Mouse (Mus musculus): Measurements from ENCODE around the gene Sh2b3. TPM values are rescaled to one million over a fixed set of nuclear protein-coding genes. Genes with fewer than 3 reads are reported as not detected.
A peak's percentile ranks its signal among the peaks of the same experiment; 100 is the strongest.

The Sh2b3 gene
- total RNA-seq (2015; ENCODE audit: low replicate concordance), result 9.0 and 18.1 TPM in 2 replicates
- 5.5 and 6.0 TPM in 2 replicates for total RNA-seq (2017; ENCODE audit: low replicate concordance)

GRCm38 (mm10) chr5:121837441-121838340 lies at the start of gene Sh2b3:
Gene Sh2b3, minus strand, starts transcription at chr5:121837646.
- no peak; the same call in 1 of the 2 replicates for ATAC-seq (replicated peaks; ENCODE audit: low FRiP score, poor library complexity, severe bottlenecking)

GRCm38 (mm10) chr5:121883356-121883755 lies 45.9 kb upstream of the Sh2b3 start:
- ATAC-seq (replicated peaks; ENCODE audit: low FRiP score, poor library complexity, severe bottlenecking), result no peak

GRCm38 (mm10) chr5:121879211-121879610 lies 41.8 kb upstream of the Sh2b3 start:
- peak; percentile 63 for ATAC-seq (replicated peaks; ENCODE audit: low FRiP score, poor library complexity, severe bottlenecking)

GRCm38 (mm10) chr5:121878703-121879102 lies 41.3 kb upstream of the Sh2b3 start:
- ATAC-seq (replicated peaks; ENCODE audit: low FRiP score, poor library complexity, severe bottlenecking), result no peak

GRCm38 (mm10) chr5:121876901-121877300 lies 39.5 kb upstream of the Sh2b3 start:
- ATAC-seq (replicated peaks; ENCODE audit: low FRiP score, poor library complexity, severe bottlenecking), result no peak

- no peak for ATAC-seq (replicated peaks; ENCODE audit: low FRiP score, poor library complexity, severe bottlenecking)
These were observed 37.6 kb upstream of the Sh2b3 start for GRCm38 (mm10) chr5:121875041-121875440.

GRCm38 (mm10) chr5:121872158-121872557 lies 34.7 kb upstream of the Sh2b3 start:
- ATAC-seq (replicated peaks; ENCODE audit: low FRiP score, poor library complexity, severe bottlenecking), result no peak; the same call in 1 of the 2 replicates

- no peak for ATAC-seq (replicated peaks; ENCODE audit: low FRiP score, poor library complexity, severe bottlenecking)
These were observed 34.1 kb upstream of the Sh2b3 start for GRCm38 (mm10) chr5:121871515-121872030.

- no peak for ATAC-seq (replicated peaks; ENCODE audit: low FRiP score, poor library complexity, severe bottlenecking)
These were observed 33.4 kb upstream of the Sh2b3 start for GRCm38 (mm10) chr5:121870832-121871231.

- no peak for ATAC-seq (replicated peaks; ENCODE audit: low FRiP score, poor library complexity, severe bottlenecking)
These were observed 30.5 kb upstream of the Sh2b3 start for GRCm38 (mm10) chr5:121867963-121868362.

- ATAC-seq (replicated peaks; ENCODE audit: low FRiP score, poor library complexity, severe bottlenecking), result no peak
These were observed 26.9 kb upstream of the Sh2b3 start for GRCm38 (mm10) chr5:121864330-121864729.

- ATAC-seq (replicated peaks; ENCODE audit: low FRiP score, poor library complexity, severe bottlenecking), result no peak
These were observed 24.5 kb upstream of the Sh2b3 start for GRCm38 (mm10) chr5:121861964-121862363.

GRCm38 (mm10) chr5:121858427-121858826 lies 21.0 kb upstream of the Sh2b3 start:
- no peak for ATAC-seq (replicated peaks; ENCODE audit: low FRiP score, poor library complexity, severe bottlenecking)

- no peak for ATAC-seq (replicated peaks; ENCODE audit: low FRiP score, poor library complexity, severe bottlenecking)
These were observed 19.3 kb upstream of the Sh2b3 start for GRCm38 (mm10) chr5:121856740-121857139.

- no peak for ATAC-seq (replicated peaks; ENCODE audit: low FRiP score, poor library complexity, severe bottlenecking)
These were observed 17.3 kb upstream of the Sh2b3 start for GRCm38 (mm10) chr5:121854768-121855167.

- no peak for ATAC-seq (replicated peaks; ENCODE audit: low FRiP score, poor library complexity, severe bottlenecking)
These were observed 16.1 kb upstream of the Sh2b3 start for GRCm38 (mm10) chr5:121853368-121854051.

GRCm38 (mm10) chr5:121849478-121850349 lies 12.3 kb upstream of the Sh2b3 start:
- ATAC-seq (replicated peaks; ENCODE audit: low FRiP score, poor library complexity, severe bottlenecking), result no peak

GRCm38 (mm10) chr5:121848743-121849142 lies 11.3 kb upstream of the Sh2b3 start, which contains the start of gene Pheta1:
Gene Pheta1, plus strand, starts transcription at chr5:121848984.
- peak; percentile 94 for ATAC-seq (replicated peaks; ENCODE audit: low FRiP score, poor library complexity, severe bottlenecking)

- peak; percentile 28; the same call in 1 of the 2 replicates for ATAC-seq (replicated peaks; ENCODE audit: low FRiP score, poor library complexity, severe bottlenecking)
These were observed 10.6 kb upstream of the Sh2b3 start for GRCm38 (mm10) chr5:121848035-121848519.
